Mouse (Mus musculus): ENCODE data around the gene Ifitm1. TPM values are rescaled to one million over a fixed set of nuclear protein-coding genes. Genes with fewer than 3 reads are reported as not detected.
"Not testable (repeated sequence)": the region's sequence is repeated elsewhere in the genome, so short reads cannot be mapped to it uniquely, and the experiment has no call there.

Gene Ifitm1
- polyA plus RNA-seq, 1 experiment from 2014 or later = 72.4 TPM

DNA sequence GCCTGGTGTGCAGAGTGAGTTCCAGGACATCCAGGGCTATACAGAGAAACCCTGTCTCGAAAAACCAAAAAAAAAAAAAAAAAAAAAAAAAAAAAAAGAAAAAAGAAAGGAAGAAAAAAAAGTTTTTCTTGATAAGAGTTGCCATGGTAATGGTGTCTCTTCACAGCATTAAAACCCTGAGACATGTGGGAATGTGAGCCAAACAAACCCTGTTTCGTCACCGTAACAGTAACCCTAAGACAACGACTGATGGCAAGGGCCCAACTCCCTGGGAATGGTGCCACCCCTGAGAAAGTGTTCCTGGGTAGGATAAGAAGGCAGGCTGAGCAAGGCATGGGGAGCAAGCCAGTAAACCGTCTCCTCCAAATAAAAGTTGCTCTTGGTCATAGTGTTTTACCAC, 39.9 kb downstream of the Ifitm1 start:
- H3K4me1 ChIP-seq (ENCODE audit: insufficient read depth, low read length) = peaks cover 26% of the 10 kb centered on the region
- ATAC-seq (ENCODE audit: low FRiP score, low TSS enrichment) = no peak
- no peaks in the 10 kb centered on the region for H3K27me3 ChIP-seq (ENCODE audit: insufficient read depth, low read length)
- no peak overlapping the region for H3K9ac ChIP-seq (replicated peaks; ENCODE audit: low read length)
- no peak overlapping the region for H3K4me2 ChIP-seq (replicated peaks; ENCODE audit: low read depth, low read length)
- H3K36me3 ChIP-seq (ENCODE audit: insufficient read depth, low read length) = no peaks in the 10 kb centered on the region
- 83% methylated on average over 5 of the region's 5 CpGs for WGBS
- no peak overlapping the region for H3K27ac ChIP-seq (ENCODE audit: low read length)
- no peak overlapping the region for H3K4me3 ChIP-seq (ENCODE audit: low read length)
- no peaks in the 10 kb centered on the region for H3K9me3 ChIP-seq (ENCODE audit: low read length)

DNA sequence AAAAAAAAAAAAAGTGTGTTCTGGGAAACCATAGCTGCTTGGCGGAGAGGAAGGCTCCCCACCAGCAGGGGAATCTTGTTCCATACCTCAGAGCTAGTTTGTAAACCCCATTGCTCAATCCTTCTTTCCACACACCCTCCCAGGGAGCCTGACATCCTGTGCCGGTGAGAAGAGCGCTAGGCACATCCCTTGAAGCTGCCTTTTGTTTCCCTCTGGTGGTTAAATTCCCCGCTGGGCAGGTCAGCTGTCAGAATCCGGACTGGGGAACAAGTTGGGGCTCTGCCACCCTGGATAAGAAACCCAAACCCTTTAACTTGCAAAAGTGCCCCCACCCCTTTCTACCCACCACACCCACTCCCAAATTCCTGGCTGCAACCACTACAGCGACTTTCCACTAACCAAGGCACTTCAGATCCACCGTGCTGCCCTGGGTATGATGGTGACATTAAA, 41.3 kb downstream of the Ifitm1 start:
- H3K27me3 ChIP-seq (ENCODE audit: insufficient read depth, low read length) = no peaks in the 10 kb centered on the region
- ATAC-seq (ENCODE audit: low FRiP score, low TSS enrichment) = peak; percentile 35; the same call in 1 of the 2 replicates

DNA sequence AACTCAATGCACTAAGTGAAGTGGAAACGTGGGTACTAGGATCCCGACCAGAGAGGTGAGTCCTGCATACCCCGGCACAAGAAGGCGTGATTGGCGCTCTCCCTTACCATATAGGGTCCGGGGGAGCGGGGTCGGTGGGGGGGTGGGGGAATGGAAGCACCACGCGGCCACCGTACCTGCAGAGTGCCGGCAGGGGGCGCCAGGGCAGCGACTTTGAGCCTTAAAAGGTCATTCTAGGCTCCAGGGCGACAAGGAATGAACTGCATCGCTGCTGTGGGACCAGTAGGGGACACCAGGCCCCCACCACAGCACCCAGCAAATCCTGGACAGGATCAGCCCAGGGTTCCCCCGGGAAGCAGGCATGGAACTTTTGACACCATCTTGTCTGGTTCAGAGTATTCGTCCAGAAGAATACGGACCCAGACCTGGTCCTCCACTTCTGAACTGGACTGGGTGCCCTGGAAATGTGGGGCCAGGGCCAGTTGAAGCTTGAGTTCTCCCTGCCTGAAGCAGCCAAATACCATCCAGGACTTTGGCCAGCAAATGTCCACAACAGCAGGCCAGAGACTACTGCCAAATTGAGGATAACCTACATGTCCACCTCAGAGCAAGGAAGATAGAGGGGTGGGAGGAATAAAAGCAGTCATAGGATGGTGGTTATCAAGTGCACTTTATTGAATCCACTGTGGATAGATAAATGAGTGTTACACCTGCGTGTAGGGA, 42.1 kb downstream of the Ifitm1 start:
- Histone ChIP-seq H3K27me3 (ENCODE audit: insufficient read depth, low read length) (no peaks in the 10 kb centered on the region), H3K27ac (ENCODE audit: low read length) (peak overlapping the region; percentile 17; the same call in 1 of the 2 replicates), H3K4me1 (ENCODE audit: insufficient read depth, low read length) (peaks cover 26% of the 10 kb centered on the region), H3K4me3 (ENCODE audit: low read length) (peak overlapping the region; percentile 58), H3K9me3 (ENCODE audit: low read length) (no peaks in the 10 kb centered on the region), H3K36me3 (ENCODE audit: insufficient read depth, low read length) (no peaks in the 10 kb centered on the region), H3K4me2 (replicated peaks; ENCODE audit: low read depth, low read length) (peak overlapping the region; percentile 59), H3K9ac (replicated peaks; ENCODE audit: low read length) (no peak overlapping the region; the same call in 1 of the 2 replicates)
- WGBS = 8% methylated on average over 20 of the region's 20 CpGs
- ATAC-seq (ENCODE audit: low FRiP score, low TSS enrichment) = peak; percentile 86

More for the DNA sequence above, 41.3 kb downstream of the Ifitm1 start:
- H3K4me1 ChIP-seq (ENCODE audit: insufficient read depth, low read length) = peaks cover 26% of the 10 kb centered on the region
- H3K4me3 ChIP-seq (ENCODE audit: low read length) = peak overlapping the region; percentile 58
- H3K36me3 ChIP-seq (ENCODE audit: insufficient read depth, low read length) = no peaks in the 10 kb centered on the region
- no peak overlapping the region for H3K9ac ChIP-seq (replicated peaks; ENCODE audit: low read length)
- WGBS = 8% methylated on average over 7 of the region's 7 CpGs
- no peaks in the 10 kb centered on the region for H3K9me3 ChIP-seq (ENCODE audit: low read length)
- H3K4me2 ChIP-seq (replicated peaks; ENCODE audit: low read depth, low read length) = peak overlapping the region; percentile 59
- H3K27ac ChIP-seq (ENCODE audit: low read length) = no peak overlapping the region

DNA sequence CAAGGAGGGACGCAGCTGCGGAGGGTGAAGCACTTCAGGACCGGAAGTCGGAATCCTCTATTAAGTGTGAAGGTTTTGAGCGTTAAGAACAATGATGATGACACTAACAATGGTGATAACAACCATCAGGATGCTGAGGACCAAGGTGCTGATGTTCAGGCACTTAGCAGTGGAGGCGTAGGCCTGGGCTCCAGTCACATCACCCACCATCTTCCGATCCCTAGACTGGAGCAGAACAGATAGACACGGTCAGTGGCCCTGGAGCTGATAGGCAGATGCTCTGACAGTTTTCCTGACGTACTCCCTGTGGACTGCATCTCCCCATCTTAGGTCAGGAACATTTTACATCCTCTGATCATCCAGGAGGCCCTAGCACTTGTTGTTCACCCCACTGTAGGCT, 42.6 kb downstream of the Ifitm1 start:
- Histone ChIP-seq H3K27ac (ENCODE audit: low read length) (0 out of 2 replicates have a peak overlapping the region, but pooled peaks have one; percentile 83), H3K9me3 (ENCODE audit: low read length) (no peaks in the 10 kb centered on the region), H3K36me3 (ENCODE audit: insufficient read depth, low read length) (no peaks in the 10 kb centered on the region), H3K4me3 (ENCODE audit: low read length) (peak overlapping the region; percentile 58), H3K9ac (replicated peaks; ENCODE audit: low read length) (peak overlapping the region; percentile 71; the same call in 1 of the 2 replicates), H3K4me1 (ENCODE audit: insufficient read depth, low read length) (peaks cover 26% of the 10 kb centered on the region), H3K27me3 (ENCODE audit: insufficient read depth, low read length) (no peaks in the 10 kb centered on the region), H3K4me2 (replicated peaks; ENCODE audit: low read depth, low read length) (peak overlapping the region; percentile 59)
- 84% methylated on average over 9 of the region's 9 CpGs for WGBS
- no peak for ATAC-seq (ENCODE audit: low FRiP score, low TSS enrichment)

- Histone ChIP-seq H3K4me1 (ENCODE audit: insufficient read depth, low read length) (peaks cover 26% of the 10 kb centered on the region), H3K27me3 (ENCODE audit: insufficient read depth, low read length) (no peaks in the 10 kb centered on the region), H3K9me3 (ENCODE audit: low read length) (no peaks in the 10 kb centered on the region), H3K36me3 (ENCODE audit: insufficient read depth, low read length) (no peaks in the 10 kb centered on the region), H3K27ac (ENCODE audit: low read length) (peak within 1 kb of the TSS; percentile 83), H3K4me2 (replicated peaks; ENCODE audit: low read depth, low read length) (peak within 1 kb of the TSS; percentile 59), H3K9ac (replicated peaks; ENCODE audit: low read length) (peak within 1 kb of the TSS; percentile 71), H3K4me3 (ENCODE audit: low read length) (peak within 1 kb of the TSS; percentile 58)
- WGBS = 3% methylated on average over 10 of the region's 10 CpGs
- peak; percentile 21 for ATAC-seq (ENCODE audit: low FRiP score, low TSS enrichment)
Observed at GRCm38 (mm10) chr7:141010593-141010992, 43.6 kb downstream of the Ifitm1 start, which contains the start of gene Ifitm3. Gene Ifitm3 (minus strand): TSS chr7:141010770.

DNA sequence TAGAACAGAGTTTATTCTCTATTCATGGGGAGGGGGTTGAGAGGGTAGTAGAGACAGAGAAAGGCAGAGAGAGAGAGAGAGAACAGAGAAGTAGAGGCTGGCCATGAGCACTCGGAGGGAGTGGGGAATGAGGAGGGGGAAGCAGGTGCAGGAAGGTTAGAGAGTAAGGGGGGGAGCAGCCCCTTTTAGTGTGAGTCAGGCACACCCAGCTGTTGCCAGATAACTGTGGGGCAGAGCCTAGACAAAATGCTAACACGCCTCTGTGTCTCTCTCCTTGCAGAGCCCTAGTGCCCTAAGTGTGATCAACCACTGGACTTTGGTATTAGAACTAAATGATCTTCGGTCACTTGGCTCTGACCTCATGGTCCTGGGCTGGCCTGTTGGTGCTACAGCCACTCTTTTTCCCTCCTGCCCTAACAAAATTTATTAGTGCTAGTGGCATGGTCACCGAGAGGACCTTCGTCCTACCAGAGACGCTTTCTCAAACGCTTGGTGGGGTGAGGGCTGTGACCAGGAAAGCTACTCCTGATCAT, 44.3 kb downstream of the Ifitm1 start:
- no peak for ATAC-seq (ENCODE audit: low FRiP score, low TSS enrichment)
- WGBS = 85% methylated on average over 7 of the region's 7 CpGs
- Histone ChIP-seq H3K9ac (replicated peaks; ENCODE audit: low read length) (peak overlapping the region; percentile 71; the same call in 1 of the 2 replicates), H3K27ac (ENCODE audit: low read length) (peak overlapping the region; percentile 83), H3K27me3 (ENCODE audit: insufficient read depth, low read length) (no peaks in the 10 kb centered on the region), H3K36me3 (ENCODE audit: insufficient read depth, low read length) (no peaks in the 10 kb centered on the region), H3K9me3 (ENCODE audit: low read length) (no peaks in the 10 kb centered on the region), H3K4me3 (ENCODE audit: low read length) (no peak overlapping the region), H3K4me2 (replicated peaks; ENCODE audit: low read depth, low read length) (no peak overlapping the region), H3K4me1 (ENCODE audit: insufficient read depth, low read length) (peaks cover 26% of the 10 kb centered on the region)

- WGBS = 83% methylated on average over 10 of the region's 10 CpGs
- no peaks in the 10 kb centered on the region for H3K4me1 ChIP-seq (ENCODE audit: insufficient read depth, low read length)
Observed at GRCm38 (mm10) chr7:141016707-141017697, 50.0 kb downstream of the Ifitm1 start.

DNA sequence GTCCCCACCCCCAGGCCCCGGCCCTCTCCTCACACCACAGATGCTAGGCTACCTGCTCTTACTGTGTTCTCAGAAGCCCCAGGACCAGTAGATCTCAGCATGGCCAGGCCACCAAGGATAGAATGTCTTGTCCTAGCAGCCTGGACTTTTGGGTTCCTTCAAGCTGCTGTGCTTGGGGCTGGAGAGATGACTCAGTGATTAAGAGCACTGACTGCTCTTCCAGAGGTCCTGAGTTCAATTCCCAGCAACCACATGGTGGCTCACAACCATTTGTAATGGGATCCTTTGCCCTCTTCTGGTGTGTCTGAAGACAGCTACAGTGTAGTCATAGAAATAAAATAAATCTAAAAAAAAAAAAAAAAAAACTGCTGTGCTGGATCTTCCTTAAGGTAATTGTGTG, 50.8 kb downstream of the Ifitm1 start, which contains the start of gene Ifitm6:
Ifitm6 (minus strand) TSS at position 101 of the 400 bp plus-strand sequence.
- ATAC-seq (ENCODE audit: low FRiP score, low TSS enrichment); H3K9me3 ChIP-seq (ENCODE audit: low read length); H3K4me2 ChIP-seq (replicated peaks; ENCODE audit: low read depth, low read length); H3K27me3 ChIP-seq (ENCODE audit: insufficient read depth, low read length); H3K36me3 ChIP-seq (ENCODE audit: insufficient read depth, low read length); H3K9ac ChIP-seq (replicated peaks; ENCODE audit: low read length); H3K27ac ChIP-seq (ENCODE audit: low read length); H3K4me3 ChIP-seq (ENCODE audit: low read length); H3K4me1 ChIP-seq (ENCODE audit: insufficient read depth, low read length): not testable (repeated sequence)
- WGBS = 80% methylated on average over 1 of the region's 1 CpGs

More at GRCm38 (mm10) chr7:141016707-141017697, 50.0 kb downstream of the Ifitm1 start:
- Histone ChIP-seq H3K27ac (ENCODE audit: low read length) (no peak overlapping the region), H3K9ac (replicated peaks; ENCODE audit: low read length) (no peak overlapping the region), H3K4me3 (ENCODE audit: low read length) (no peak overlapping the region), H3K4me2 (replicated peaks; ENCODE audit: low read depth, low read length) (no peak overlapping the region), H3K27me3 (ENCODE audit: insufficient read depth, low read length) (no peaks in the 10 kb centered on the region), H3K36me3 (ENCODE audit: insufficient read depth, low read length) (no peaks in the 10 kb centered on the region), H3K9me3 (ENCODE audit: low read length) (no peaks in the 10 kb centered on the region)
- no peak for ATAC-seq (ENCODE audit: low FRiP score, low TSS enrichment)

GRCm38 (mm10) chr7:141019028-141019427, 52.0 kb downstream of the Ifitm1 start:
- ATAC-seq (ENCODE audit: low FRiP score, low TSS enrichment) = no peak
- WGBS = 92% methylated on average over 5 of the region's 5 CpGs
- Histone ChIP-seq H3K36me3 (ENCODE audit: insufficient read depth, low read length) (no peaks in the 10 kb centered on the region), H3K9ac (replicated peaks; ENCODE audit: low read length) (no peak overlapping the region), H3K27ac (ENCODE audit: low read length) (no peak overlapping the region), H3K4me2 (replicated peaks; ENCODE audit: low read depth, low read length) (no peak overlapping the region), H3K4me3 (ENCODE audit: low read length) (no peak overlapping the region), H3K9me3 (ENCODE audit: low read length) (no peaks in the 10 kb centered on the region), H3K27me3 (ENCODE audit: insufficient read depth, low read length) (no peaks in the 10 kb centered on the region), H3K4me1 (ENCODE audit: insufficient read depth, low read length) (no peaks in the 10 kb centered on the region)
